Mouse (Mus musculus) kidney, adult 2 months (tissue): ENCODE measurements at regions not wholly inside any gene's neighbourhood (a gene's known extent, or its start where the extent isn't known, plus 50 kb on each side); places are given as distances from the start of the nearest gene placed in this dataset.

ENCODE experiments used
- CTCF ChIP-seq: fragments of 200-500 bp; conservative IDR thresholded peaks from 2 replicates; pipeline ENCODE4 v1.5.1; 2011; ENCODE audit warnings: low read depth, mild to moderate bottlenecking, control low read depth, low read length, moderate library complexity, mixed read lengths; ENCODE audit not compliant: insufficient read depth, insufficient read length
- POLR2A ChIP-seq: fragments of 200-500 bp; IDR thresholded peaks from one replicate; pipeline ENCODE4 v1.6.1; 2011; ENCODE audit warnings: low read depth, low read length, control low read depth

DNA sequence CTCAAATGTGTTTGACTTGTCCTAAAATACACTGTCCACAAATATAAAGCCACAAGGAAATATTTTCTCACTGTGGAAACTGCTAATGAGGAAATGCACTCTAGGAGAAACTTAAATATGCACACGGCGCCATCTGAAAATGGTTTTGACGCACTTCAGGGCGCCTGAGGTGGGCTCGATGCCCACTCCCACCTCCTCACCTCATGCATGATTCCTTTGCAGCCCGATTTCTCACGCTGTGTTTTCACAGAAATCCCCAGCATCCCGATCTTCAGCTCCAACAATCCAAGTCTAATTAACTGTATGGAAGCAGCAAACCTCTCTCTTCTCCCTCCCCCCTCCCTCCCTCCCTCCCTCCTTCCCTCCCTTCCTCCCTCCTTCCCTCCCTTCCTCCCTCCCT lies 92.5 kb upstream of the Plcz1 start:
- TF ChIP-seq POLR2A (no peak), CTCF (no peak)
